Mouse (Mus musculus): ENCODE measurements around the gene Ptpn23. TPM values are rescaled to one million over a fixed set of nuclear protein-coding genes. Genes with fewer than 3 reads are reported as not detected.
"Not testable (repeated sequence)": the region's sequence is repeated elsewhere in the genome, so short reads cannot be mapped to it uniquely, and the experiment has no call there.

The Ptpn23 gene
- polyA plus RNA-seq, 1 experiment from 2014 or later: 22.7 TPM

GRCm38 (mm10) chr9:110419511-110420112 lies 11.6 kb upstream of the Ptpn23 start, which contains the start of gene Ngp:
TSS of gene Ngp (plus strand) at chr9:110419747.
- Histone ChIP-seq H3K4me3 (replicated peaks; ENCODE audit: low read length) (no peak within 1 kb of the TSS), H3K27me3 (ENCODE audit: control insufficient read depth, insufficient read depth, low read length) (no peaks in the 10 kb centered on the region), H3K27ac (no peak within 1 kb of the TSS), H3K4me1 (replicated peaks; ENCODE audit: control insufficient read depth, insufficient read depth, low read length) (no peaks in the 10 kb centered on the region), H3K9me3 (ENCODE audit: control insufficient read depth, low read length) (no peaks in the 10 kb centered on the region), H3K4me2 (replicated peaks) (no peak within 1 kb of the TSS), H3K36me3 (replicated peaks; ENCODE audit: control insufficient read depth, insufficient read depth) (no peaks in the 10 kb centered on the region), H3K9ac (no peak within 1 kb of the TSS)
- ATAC-seq (ENCODE audit: low FRiP score) (no peak), DNase-seq (ENCODE audit: low spot score) (no peak)
- WGBS: 91% methylated on average over 12 of the region's 12 CpGs

- Histone ChIP-seq H3K27ac (no peak overlapping the region), H3K4me3 (replicated peaks; ENCODE audit: low read length) (no peak overlapping the region), H3K36me3 (replicated peaks; ENCODE audit: control insufficient read depth, insufficient read depth) (no peaks in the 10 kb centered on the region), H3K27me3 (ENCODE audit: control insufficient read depth, insufficient read depth, low read length) (no peaks in the 10 kb centered on the region), H3K4me2 (replicated peaks) (no peak overlapping the region), H3K9ac (no peak overlapping the region), H3K9me3 (ENCODE audit: control insufficient read depth, low read length) (no peaks in the 10 kb centered on the region), H3K4me1 (replicated peaks; ENCODE audit: control insufficient read depth, insufficient read depth, low read length) (no peaks in the 10 kb centered on the region)
- WGBS: 57% methylated on average over 9 of the region's 9 CpGs
- no peak for ATAC-seq (ENCODE audit: low FRiP score)
- peak; percentile 60 for DNase-seq (ENCODE audit: low spot score)
Measured at GRCm38 (mm10) chr9:110413785-110414184, 5.8 kb upstream of the Ptpn23 start.

GRCm38 (mm10) chr9:110412926-110413325 lies 4.9 kb upstream of the Ptpn23 start:
- Histone ChIP-seq H3K4me1 (replicated peaks; ENCODE audit: control insufficient read depth, insufficient read depth, low read length) (no peaks in the 10 kb centered on the region), H3K9me3 (ENCODE audit: control insufficient read depth, low read length) (no peaks in the 10 kb centered on the region), H3K4me2 (replicated peaks) (no peak overlapping the region), H3K4me3 (replicated peaks; ENCODE audit: low read length) (no peak overlapping the region), H3K9ac (no peak overlapping the region), H3K27ac (no peak overlapping the region), H3K36me3 (replicated peaks; ENCODE audit: control insufficient read depth, insufficient read depth) (no peaks in the 10 kb centered on the region), H3K27me3 (ENCODE audit: control insufficient read depth, insufficient read depth, low read length) (no peaks in the 10 kb centered on the region)
- WGBS: 71% methylated on average over 7 of the region's 7 CpGs
- no peak for ATAC-seq (ENCODE audit: low FRiP score)
- DNase-seq (ENCODE audit: low spot score): no peak

GRCm38 (mm10) chr9:110410908-110411887 lies 3.2 kb upstream of the Ptpn23 start:
- H3K36me3 ChIP-seq (replicated peaks; ENCODE audit: control insufficient read depth, insufficient read depth): no peaks in the 10 kb centered on the region
- H3K4me2 ChIP-seq (replicated peaks): no peak overlapping the region
- no peaks in the 10 kb centered on the region for H3K27me3 ChIP-seq (ENCODE audit: control insufficient read depth, insufficient read depth, low read length)
- ATAC-seq (ENCODE audit: low FRiP score) (no peak), DNase-seq (ENCODE audit: low spot score) (peak; percentile 80)
- no peak overlapping the region for H3K9ac ChIP-seq
- no peak overlapping the region for H3K27ac ChIP-seq
- peaks cover 10% of the 10 kb centered on the region for H3K4me1 ChIP-seq (replicated peaks; ENCODE audit: control insufficient read depth, insufficient read depth, low read length)
- no peaks in the 10 kb centered on the region for H3K9me3 ChIP-seq (ENCODE audit: control insufficient read depth, low read length)
- 43% methylated on average over 6 of the region's 6 CpGs for WGBS
- no peak overlapping the region for H3K4me3 ChIP-seq (replicated peaks; ENCODE audit: low read length)

- ATAC-seq (ENCODE audit: low FRiP score) (peak; percentile 58), DNase-seq (ENCODE audit: low spot score) (peak; percentile 29)
- Histone ChIP-seq H3K4me2 (replicated peaks) (peak overlapping the region; percentile 89), H3K36me3 (replicated peaks; ENCODE audit: control insufficient read depth, insufficient read depth) (0 out of 2 replicates have a peak, but pooled peaks cover 8% of the 10 kb centered on the region), H3K9me3 (ENCODE audit: control insufficient read depth, low read length) (no peaks in the 10 kb centered on the region), H3K27me3 (ENCODE audit: control insufficient read depth, insufficient read depth, low read length) (no peaks in the 10 kb centered on the region), H3K4me3 (replicated peaks; ENCODE audit: low read length) (peak overlapping the region; percentile 80), H3K9ac (peak overlapping the region; percentile 89), H3K27ac (peak overlapping the region; percentile 88), H3K4me1 (replicated peaks; ENCODE audit: control insufficient read depth, insufficient read depth, low read length) (peaks cover 16% of the 10 kb centered on the region)
- WGBS: 1% methylated on average over 40 of the region's 41 CpGs
Measured at GRCm38 (mm10) chr9:110407311-110408098, 508 bp downstream of the Ptpn23 start.

GRCm38 (mm10) chr9:110403240-110403639 lies 4.8 kb downstream of the Ptpn23 start:
- DNase-seq (ENCODE audit: low spot score); H3K4me2 ChIP-seq (replicated peaks); H3K9ac ChIP-seq; H3K9me3 ChIP-seq (ENCODE audit: control insufficient read depth, low read length); ATAC-seq (ENCODE audit: low FRiP score); H3K27me3 ChIP-seq (ENCODE audit: control insufficient read depth, insufficient read depth, low read length); H3K4me3 ChIP-seq (replicated peaks; ENCODE audit: low read length); H3K27ac ChIP-seq: not testable (repeated sequence)
- WGBS: 90% methylated on average over 4 of the region's 4 CpGs
- Histone ChIP-seq H3K4me1 (replicated peaks; ENCODE audit: control insufficient read depth, insufficient read depth, low read length) (peaks cover 16% of the 10 kb centered on the region), H3K36me3 (replicated peaks; ENCODE audit: control insufficient read depth, insufficient read depth) (peaks cover 22% of the 10 kb centered on the region; the same call in 1 of the 2 replicates)

- H3K27ac ChIP-seq: no peak overlapping the region
- no peak for ATAC-seq (ENCODE audit: low FRiP score)
Measured at GRCm38 (mm10) chr9:110402731-110403130, 5.3 kb downstream of the Ptpn23 start.

GRCm38 (mm10) chr9:110400650-110401049 lies 7.4 kb downstream of the Ptpn23 start:
- H3K27me3 ChIP-seq (ENCODE audit: control insufficient read depth, insufficient read depth, low read length): no peaks in the 10 kb centered on the region
- H3K27ac ChIP-seq: no peak overlapping the region
- peaks cover under 1% of the 10 kb centered on the region for H3K4me1 ChIP-seq (replicated peaks; ENCODE audit: control insufficient read depth, insufficient read depth, low read length)
- no peaks in the 10 kb centered on the region for H3K9me3 ChIP-seq (ENCODE audit: control insufficient read depth, low read length)
- no peak overlapping the region for H3K4me3 ChIP-seq (replicated peaks; ENCODE audit: low read length)
- ATAC-seq (ENCODE audit: low FRiP score) (no peak), DNase-seq (ENCODE audit: low spot score) (no peak)
- peaks cover 39% of the 10 kb centered on the region for H3K36me3 ChIP-seq (replicated peaks; ENCODE audit: control insufficient read depth, insufficient read depth)
- no peak overlapping the region for H3K9ac ChIP-seq
- H3K4me2 ChIP-seq (replicated peaks): no peak overlapping the region
- WGBS: 92% methylated on average over 5 of the region's 5 CpGs

More at GRCm38 (mm10) chr9:110402731-110403130, 5.3 kb downstream of the Ptpn23 start:
- no peak for DNase-seq (ENCODE audit: low spot score)
- WGBS: 100% methylated on average over 2 of the region's 2 CpGs
- H3K9ac ChIP-seq: no peak overlapping the region
- peaks cover 16% of the 10 kb centered on the region for H3K4me1 ChIP-seq (replicated peaks; ENCODE audit: control insufficient read depth, insufficient read depth, low read length)
- H3K4me3 ChIP-seq (replicated peaks; ENCODE audit: low read length): no peak overlapping the region
- peaks cover 22% of the 10 kb centered on the region; the same call in 1 of the 2 replicates for H3K36me3 ChIP-seq (replicated peaks; ENCODE audit: control insufficient read depth, insufficient read depth)
- no peak overlapping the region for H3K4me2 ChIP-seq (replicated peaks)
- H3K9me3 ChIP-seq (ENCODE audit: control insufficient read depth, low read length): no peaks in the 10 kb centered on the region
- no peaks in the 10 kb centered on the region for H3K27me3 ChIP-seq (ENCODE audit: control insufficient read depth, insufficient read depth, low read length)

- no peaks in the 10 kb centered on the region for H3K9me3 ChIP-seq (ENCODE audit: control insufficient read depth, low read length)
- no peaks in the 10 kb centered on the region for H3K4me1 ChIP-seq (replicated peaks; ENCODE audit: control insufficient read depth, insufficient read depth, low read length)
- DNase-seq (ENCODE audit: low spot score) (no peak), ATAC-seq (ENCODE audit: low FRiP score) (no peak)
- 89% methylated on average over 4 of the region's 4 CpGs for WGBS
- H3K36me3 ChIP-seq (replicated peaks; ENCODE audit: control insufficient read depth, insufficient read depth): peaks cover 89% of the 10 kb centered on the region
- H3K4me3 ChIP-seq (replicated peaks; ENCODE audit: low read length): no peak overlapping the region
- no peak overlapping the region for H3K9ac ChIP-seq
- H3K27ac ChIP-seq: no peak overlapping the region
- H3K27me3 ChIP-seq (ENCODE audit: control insufficient read depth, insufficient read depth, low read length): no peaks in the 10 kb centered on the region
- H3K4me2 ChIP-seq (replicated peaks): no peak overlapping the region
Measured at GRCm38 (mm10) chr9:110393295-110393694, 14.7 kb downstream of the Ptpn23 start.
